Mouse (Mus musculus): ENCODE results near the gene Tnfrsf12a. TPM values are rescaled to one million over a fixed set of nuclear protein-coding genes. Genes with fewer than 3 reads are reported as not detected.
A peak's percentile ranks its signal among the peaks of the same experiment; 100 is the strongest.

Gene Tnfrsf12a
- polyA plus RNA-seq, 1 experiment from 2014 or later, result 2.9 TPM

- 12% methylated on average over 15 of the region's 15 CpGs for WGBS
- Histone ChIP-seq H3K36me3 (ENCODE audit: control insufficient read depth, insufficient read depth, low read length) (no peaks in the 10 kb centered on the region), H3K9me3 (replicated peaks; ENCODE audit: control insufficient read depth, low read length) (no peaks in the 10 kb centered on the region), H3K27ac (ENCODE audit: low read depth, low read length) (no peak within 1 kb of the TSS), H3K4me2 (ENCODE audit: low read length) (peak within 1 kb of the TSS; percentile 20; the same call in 1 of the 2 replicates), H3K4me3 (ENCODE audit: low read depth, low read length) (no peak within 1 kb of the TSS), H3K4me1 (ENCODE audit: control insufficient read depth, insufficient read depth, low read length) (peaks cover 7% of the 10 kb centered on the region), H3K27me3 (replicated peaks; ENCODE audit: control insufficient read depth, insufficient read depth, low read length) (peaks cover 32% of the 10 kb centered on the region), H3K9ac (ENCODE audit: low read length) (no peak within 1 kb of the TSS)
- ATAC-seq (peak; percentile 61; the same call in 1 of the 2 replicates), DNase-seq (ENCODE audit: low spot score) (peak; percentile 23)
Measured at GRCm38 (mm10) chr17:23683856-23684672, 6.8 kb upstream of the Tnfrsf12a start, which contains the start of gene Cldn9. TSS of gene Cldn9 (minus strand) at chr17:23684026.

- ATAC-seq (peak; percentile 34; the same call in 1 of the 2 replicates), DNase-seq (ENCODE audit: low spot score) (no peak)
- H3K4me1 ChIP-seq (ENCODE audit: control insufficient read depth, insufficient read depth, low read length), result peaks cover 7% of the 10 kb centered on the region
- H3K4me2 ChIP-seq (ENCODE audit: low read length), result peak overlapping the region; percentile 20; the same call in 1 of the 2 replicates
- no peak overlapping the region for H3K4me3 ChIP-seq (ENCODE audit: low read depth, low read length)
- H3K27me3 ChIP-seq (replicated peaks; ENCODE audit: control insufficient read depth, insufficient read depth, low read length), result peaks cover 40% of the 10 kb centered on the region
- H3K36me3 ChIP-seq (ENCODE audit: control insufficient read depth, insufficient read depth, low read length), result no peaks in the 10 kb centered on the region
- no peak overlapping the region for H3K27ac ChIP-seq (ENCODE audit: low read depth, low read length)
- H3K9ac ChIP-seq (ENCODE audit: low read length), result no peak overlapping the region
- H3K9me3 ChIP-seq (replicated peaks; ENCODE audit: control insufficient read depth, low read length), result no peaks in the 10 kb centered on the region
- WGBS, result 35% methylated on average over 15 of the region's 15 CpGs
Measured at GRCm38 (mm10) chr17:23683226-23683625, 6.0 kb upstream of the Tnfrsf12a start.

- 73% methylated on average over 3 of the region's 3 CpGs for WGBS
- Histone ChIP-seq H3K36me3 (ENCODE audit: control insufficient read depth, insufficient read depth, low read length) (no peaks in the 10 kb centered on the region), H3K4me3 (ENCODE audit: low read depth, low read length) (no peak overlapping the region), H3K4me1 (ENCODE audit: control insufficient read depth, insufficient read depth, low read length) (peaks cover 7% of the 10 kb centered on the region), H3K27me3 (replicated peaks; ENCODE audit: control insufficient read depth, insufficient read depth, low read length) (peaks cover 40% of the 10 kb centered on the region), H3K4me2 (ENCODE audit: low read length) (no peak overlapping the region), H3K27ac (ENCODE audit: low read depth, low read length) (no peak overlapping the region), H3K9me3 (replicated peaks; ENCODE audit: control insufficient read depth, low read length) (no peaks in the 10 kb centered on the region), H3K9ac (ENCODE audit: low read length) (no peak overlapping the region)
- ATAC-seq (no peak), DNase-seq (ENCODE audit: low spot score) (no peak)
Measured at GRCm38 (mm10) chr17:23682530-23682929, 5.3 kb upstream of the Tnfrsf12a start.

GRCm38 (mm10) chr17:23682092-23682491 lies 4.8 kb upstream of the Tnfrsf12a start:
- DNase-seq (ENCODE audit: low spot score), result no peak
- Histone ChIP-seq H3K4me1 (ENCODE audit: control insufficient read depth, insufficient read depth, low read length) (peaks cover 7% of the 10 kb centered on the region), H3K4me2 (ENCODE audit: low read length) (no peak overlapping the region), H3K36me3 (ENCODE audit: control insufficient read depth, insufficient read depth, low read length) (no peaks in the 10 kb centered on the region), H3K27ac (ENCODE audit: low read depth, low read length) (no peak overlapping the region), H3K27me3 (replicated peaks; ENCODE audit: control insufficient read depth, insufficient read depth, low read length) (peaks cover 40% of the 10 kb centered on the region), H3K9me3 (replicated peaks; ENCODE audit: control insufficient read depth, low read length) (no peaks in the 10 kb centered on the region), H3K4me3 (ENCODE audit: low read depth, low read length) (no peak overlapping the region), H3K9ac (ENCODE audit: low read length) (no peak overlapping the region)
- no peak for ATAC-seq
- WGBS, result 73% methylated on average over 4 of the region's 4 CpGs

- Histone ChIP-seq H3K27ac (ENCODE audit: low read depth, low read length) (no peak overlapping the region), H3K36me3 (ENCODE audit: control insufficient read depth, insufficient read depth, low read length) (no peaks in the 10 kb centered on the region), H3K27me3 (replicated peaks; ENCODE audit: control insufficient read depth, insufficient read depth, low read length) (peaks cover 46% of the 10 kb centered on the region), H3K9me3 (replicated peaks; ENCODE audit: control insufficient read depth, low read length) (no peaks in the 10 kb centered on the region), H3K4me1 (ENCODE audit: control insufficient read depth, insufficient read depth, low read length) (peaks cover 15% of the 10 kb centered on the region), H3K4me3 (ENCODE audit: low read depth, low read length) (no peak overlapping the region), H3K4me2 (ENCODE audit: low read length) (no peak overlapping the region), H3K9ac (ENCODE audit: low read length) (no peak overlapping the region)
- 70% methylated on average over 10 of the region's 10 CpGs for WGBS
- ATAC-seq (no peak), DNase-seq (ENCODE audit: low spot score) (no peak)
Measured at GRCm38 (mm10) chr17:23681086-23681485, 3.8 kb upstream of the Tnfrsf12a start.

GRCm38 (mm10) chr17:23680336-23680735 lies 3.1 kb upstream of the Tnfrsf12a start:
- no peak overlapping the region for H3K4me2 ChIP-seq (ENCODE audit: low read length)
- H3K27ac ChIP-seq (ENCODE audit: low read depth, low read length), result no peak overlapping the region
- ATAC-seq (no peak), DNase-seq (ENCODE audit: low spot score) (no peak)
- H3K4me1 ChIP-seq (ENCODE audit: control insufficient read depth, insufficient read depth, low read length), result peaks cover 17% of the 10 kb centered on the region
- peaks cover 53% of the 10 kb centered on the region for H3K27me3 ChIP-seq (replicated peaks; ENCODE audit: control insufficient read depth, insufficient read depth, low read length)
- H3K36me3 ChIP-seq (ENCODE audit: control insufficient read depth, insufficient read depth, low read length), result no peaks in the 10 kb centered on the region
- H3K4me3 ChIP-seq (ENCODE audit: low read depth, low read length), result no peak overlapping the region
- H3K9me3 ChIP-seq (replicated peaks; ENCODE audit: control insufficient read depth, low read length), result no peaks in the 10 kb centered on the region
- WGBS, result 77% methylated on average over 9 of the region's 9 CpGs
- no peak overlapping the region for H3K9ac ChIP-seq (ENCODE audit: low read length)

GRCm38 (mm10) chr17:23679127-23679835 lies 2.0 kb upstream of the Tnfrsf12a start, which contains the start of gene Cldn6:
TSS of gene Cldn6 (plus strand) at chr17:23679249.
- Histone ChIP-seq H3K4me1 (ENCODE audit: control insufficient read depth, insufficient read depth, low read length) (peaks cover 20% of the 10 kb centered on the region), H3K27me3 (replicated peaks; ENCODE audit: control insufficient read depth, insufficient read depth, low read length) (peaks cover 56% of the 10 kb centered on the region), H3K9me3 (replicated peaks; ENCODE audit: control insufficient read depth, low read length) (no peaks in the 10 kb centered on the region), H3K4me3 (ENCODE audit: low read depth, low read length) (no peak within 1 kb of the TSS), H3K9ac (ENCODE audit: low read length) (no peak within 1 kb of the TSS; the same call in 1 of the 2 replicates), H3K27ac (ENCODE audit: low read depth, low read length) (no peak within 1 kb of the TSS), H3K36me3 (ENCODE audit: control insufficient read depth, insufficient read depth, low read length) (no peaks in the 10 kb centered on the region), H3K4me2 (ENCODE audit: low read length) (peak within 1 kb of the TSS; percentile 30)
- ATAC-seq (no peak), DNase-seq (ENCODE audit: low spot score) (no peak)
- 2% methylated on average over 38 of the region's 38 CpGs for WGBS

- no peak for DNase-seq (ENCODE audit: low spot score)
- peaks cover 48% of the 10 kb centered on the region for H3K27me3 ChIP-seq (replicated peaks; ENCODE audit: control insufficient read depth, insufficient read depth, low read length)
- WGBS, result 0% methylated on average over 33 of the region's 37 CpGs
Measured at GRCm38 (mm10) chr17:23676473-23677031, 716 bp downstream of the Tnfrsf12a start.

More at GRCm38 (mm10) chr17:23676473-23677031, 716 bp downstream of the Tnfrsf12a start:
- H3K4me3 ChIP-seq (ENCODE audit: low read depth, low read length), result peak overlapping the region; percentile 45
- no peak overlapping the region for H3K27ac ChIP-seq (ENCODE audit: low read depth, low read length)
- H3K4me2 ChIP-seq (ENCODE audit: low read length), result peak overlapping the region; percentile 93
- H3K4me1 ChIP-seq (ENCODE audit: control insufficient read depth, insufficient read depth, low read length), result peaks cover 19% of the 10 kb centered on the region
- no peaks in the 10 kb centered on the region for H3K9me3 ChIP-seq (replicated peaks; ENCODE audit: control insufficient read depth, low read length)
- ATAC-seq, result no peak
- H3K36me3 ChIP-seq (ENCODE audit: control insufficient read depth, insufficient read depth, low read length), result no peaks in the 10 kb centered on the region
- peak overlapping the region; percentile 60 for H3K9ac ChIP-seq (ENCODE audit: low read length)
